Mouse (Mus musculus) cortical plate, adult 2 months (tissue): Measurements from ENCODE around the gene Pfkfb4.

Experiments
- CTCF ChIP-seq: fragments of 200-500 bp; IDR thresholded peaks from 2 replicates; pipeline ENCODE4 v1.5.1; 2011; ENCODE audit warnings: mild to moderate bottlenecking, control low read depth, low read length; ENCODE audit not compliant: insufficient read depth; ENCODE audit errors: extremely low read depth
- POLR2A ChIP-seq: fragments of 200-500 bp; IDR thresholded peaks from 2 replicates; pipeline ENCODE4 v1.6.1; 2011; ENCODE audit warnings: mild to moderate bottlenecking, low read length, control low read depth; ENCODE audit not compliant: insufficient read depth; ENCODE audit errors: extremely low read depth

DNA sequence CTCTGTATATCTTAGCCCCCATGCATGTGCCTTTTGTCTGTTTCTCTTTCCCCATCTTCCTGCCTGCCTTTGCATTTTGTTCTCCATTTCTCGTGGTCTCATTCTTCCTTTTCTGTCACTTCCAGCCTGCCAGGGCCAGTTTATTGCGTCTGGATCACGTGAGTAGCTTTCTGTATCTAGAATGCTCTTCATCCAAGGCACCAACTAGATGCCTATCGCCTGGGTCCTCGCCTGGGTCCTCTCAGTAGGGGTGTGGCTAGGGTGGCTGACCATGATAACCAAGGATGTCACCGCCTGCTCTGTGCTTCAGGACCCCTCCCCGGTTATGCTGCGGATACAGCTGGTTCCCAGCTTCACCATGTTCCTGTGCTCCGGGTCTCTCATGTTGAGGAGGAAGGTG, 8.4 kb upstream of the Pfkfb4 start:
- TF ChIP-seq POLR2A: no peak
- TF ChIP-seq CTCF: no peak
